9 mouse cellular contexts compared by ENCODE assay signal in the genomic region with DNA sequence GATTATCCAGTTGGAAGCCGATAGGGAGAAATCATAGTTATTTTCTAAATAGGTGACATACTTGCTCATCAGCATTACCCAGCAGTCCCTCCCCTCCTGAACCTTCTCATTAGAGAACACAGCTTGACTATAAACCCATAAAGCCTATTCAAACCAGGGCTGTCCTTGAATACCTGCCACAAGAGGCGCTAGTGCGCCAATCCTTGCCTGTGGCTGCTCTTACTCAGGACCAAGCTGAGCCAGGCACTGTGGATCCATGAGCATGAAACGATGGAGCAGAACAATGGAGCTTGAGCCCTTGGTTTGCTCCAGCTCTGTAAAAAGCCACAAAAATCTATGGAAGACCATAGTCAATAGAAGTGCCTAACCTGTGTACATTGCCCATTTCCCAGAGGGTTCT. TPM values are rescaled to one million over a fixed set of nuclear protein-coding genes. Genes with fewer than 3 reads are reported as not detected.
A peak's percentile ranks its signal among the peaks of the same experiment; 100 is the strongest.
DNase-seq lines count a peak whose midpoint lies in the region; ATAC-seq and TF ChIP-seq lines count a peak whose summit lies in the region.
"Had no signal": no experiment of that assay in that cellular context is flagged by ENCODE, and none has a peak within 500 bp of the region (broad histone marks: within the 10 kb centered on the region; RNA-seq: fewer than 3 reads in every experiment).

No protein-coding gene starts in this region.

- no peak overlapping the region for H3K27ac ChIP-seq in ES-E14 (ENCODE audit: insufficient read depth, low read depth, low read length, poor library complexity, severe bottlenecking)

- no peaks in the 10 kb centered on the region for H3K36me3 ChIP-seq in ES-E14 (ENCODE audit: control insufficient read depth, insufficient read depth, low read length, poor library complexity, severe bottlenecking)
- H3K36me3 ChIP-seq: G1E had no signal

- H3K9ac ChIP-seq in ES-E14 (ENCODE audit: insufficient read depth, low read depth, low read length, poor library complexity, severe bottlenecking), result no peak overlapping the region

- in situ Hi-C loops in ES-E14 (cut with MboI; ENCODE audit: low sequenced_read_pairs in 2 of 2, unreplicated experiment in 2 of 2), result no loop called here

- DNase-seq in heart, adult 11 months, result peak; percentile 4
- no peak for DNase-seq in heart, postnatal 25 days (ENCODE audit: low spot score)
- DNase-seq in ES-E14 (ENCODE audit: low read depth, low spot score), result peak; percentile 69
- peak; percentile 12 for DNase-seq in cerebellum, adult 9-11 months
- DNase-seq in gastrocnemius, postnatal 14 days, result peak; percentile 9
- DNase-seq in layer of hippocampus, adult 9-10 months (ENCODE audit: low spot score), result peak; percentile 4
- DNase-seq in lung, postnatal 4 days, result peak; percentile 61 to 69

- H3K9me3 ChIP-seq in ES-E14 (ENCODE audit: control insufficient read depth, insufficient read depth, low read depth, low read length), result no peaks in the 10 kb centered on the region

- no peak for ATAC-seq in erythroblast, adult 5-6 weeks (replicated peaks; ENCODE audit: low FRiP score, poor library complexity, severe bottlenecking)

- H3K4me3 ChIP-seq in ES-E14 (ENCODE audit: insufficient read depth in 1 of 2, low read depth in 1 of 2, low read length in 2 of 2, poor library complexity in 1 of 2, severe bottlenecking in 1 of 2), result no peak overlapping the region

- intact Hi-C loops in heart, postnatal 25 days (cut with DNase I), result no loop called here
- intact Hi-C loops in gastrocnemius, postnatal 14 days (cut with DNase I; ENCODE audit: low total_unique reads), result no loop called here

- no peaks in the 10 kb centered on the region for H3K4me1 ChIP-seq in ES-E14 (ENCODE audit: control insufficient read depth in 2 of 2, insufficient read depth in 2 of 2, low read length in 2 of 2, poor library complexity in 1 of 2)

TF ChIP-seq in ES-E14, 5 proteins besides CTCF, POLR2A, EP300 and RAD21:
- TF ChIP-seq ZC3H11A (IDR thresholded peaks at IDR 0.05; ENCODE audit: borderline replicate concordance, low read depth, low read length), result peak; percentile 36; the same call in 1 of the 2 replicates
- no peak for TF ChIP-seq CHD2 (IDR thresholded peaks at IDR 0.05; ENCODE audit: low read depth, low read length)
- no peak for TF ChIP-seq ZNF384 (IDR thresholded peaks at IDR 0.05; ENCODE audit: low read depth, low read length)

RNA-seq across cellular contexts. Expression of gene D7Ertd443e, which starts 7.2 kb away (rescaled TPM):
- total RNA-seq in heart, postnatal 25 days (2021), result 1 to 10 TPM; 1.9 to 3.0 TPM
- total RNA-seq in ES-E14 (2012; rRNA removed), result not detected in 2 replicates
- total RNA-seq in gastrocnemius, postnatal 14 days (2021), result not detected
- not detected in 2 replicates for total RNA-seq in erythroblast, adult 5-6 weeks (2015; ENCODE audit: low replicate concordance)
- not detected in 2 replicates for total RNA-seq in erythroblast, adult 5-6 weeks (2017; ENCODE audit: low replicate concordance)
